Mouse (Mus musculus) megakaryocyte, embryonic 14.5 days (primary cell): ENCODE data around the gene Il10.

Experiments
- FLI1 ChIP-seq: IDR thresholded peaks from 2 replicates; pipeline ENCODE4 v1.6.1; 2012; ENCODE audit warnings: low read length, inconsistent platforms, mixed read lengths
- GATA1 ChIP-seq: IDR thresholded peaks from 3 replicates; pipeline ENCODE4 v1.6.1; 2012; ENCODE audit warnings: mixed read lengths, low read length, inconsistent platforms, borderline replicate concordance

DNA sequence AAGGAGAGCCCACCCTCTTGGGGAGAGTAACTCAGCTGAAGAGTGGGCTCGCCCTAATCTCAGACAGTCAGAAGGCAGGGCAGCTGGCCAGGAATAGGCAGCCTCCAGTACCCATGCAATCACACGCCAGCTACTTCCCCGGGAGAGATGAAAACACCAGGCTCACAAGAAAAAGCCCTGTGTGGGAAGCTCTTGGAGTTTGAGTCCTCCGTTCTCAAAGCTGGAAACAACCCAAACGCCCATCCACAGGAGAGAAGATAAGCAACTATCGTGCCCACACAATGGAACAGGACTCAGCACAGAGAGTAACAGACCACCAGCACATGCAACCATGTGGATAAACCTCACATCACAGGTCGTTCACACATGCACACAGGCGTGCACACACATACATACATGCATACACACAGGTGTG is 54.9 kb downstream of the Il10 start:
- TF ChIP-seq GATA1 (no peak), FLI1 (no peak)
